Comparison of ENCODE assay signal across 15 mouse cellular contexts in genomic region chr12:53849263-53849662, GRCm38 (mm10).
"Had no signal": no experiment of that assay in that cellular context is flagged by ENCODE, and none has a peak within 500 bp of the region (broad histone marks: within the 10 kb centered on the region; RNA-seq: fewer than 3 reads in every experiment).

No protein-coding gene starts in this region.

- H3K27me3 ChIP-seq: neural tube, embryonic 15.5 days; stomach, embryonic 15.5 days had no signal

- H3K4me3 ChIP-seq: neural tube, embryonic 15.5 days; stomach, embryonic 15.5 days had no signal

- H3K36me3 ChIP-seq: neural tube, embryonic 15.5 days; stomach, embryonic 15.5 days had no signal

- H3K4me2 ChIP-seq: neural tube, embryonic 15.5 days; stomach, embryonic 15.5 days had no signal

- H3K9me3 ChIP-seq: neural tube, embryonic 15.5 days; stomach, embryonic 15.5 days had no signal

- H3K27ac ChIP-seq: neural tube, embryonic 15.5 days; stomach, embryonic 15.5 days; stomach, postnatal 0 days had no signal

- DNase-seq: retina, postnatal 1 day; right cerebral cortex, adult 18-20 months; right cerebral cortex, postnatal 14 days; right cerebral cortex, postnatal 25 days; right cerebral cortex, postnatal 4 days; spleen, adult 18-20 months; thymus, adult 18-20 months; thymus, adult 2 months; thymus, postnatal 14 days; thymus, postnatal 25 days; thymus, postnatal 36 days; thymus, postnatal 4 days had no signal

- H3K9ac ChIP-seq: neural tube, embryonic 15.5 days; stomach, embryonic 15.5 days had no signal
